Mouse (Mus musculus): ENCODE results near the gene Foxo3. TPM values are rescaled to one million over a fixed set of nuclear protein-coding genes. Genes with fewer than 3 reads are reported as not detected.

Foxo3 gene
- total and polyA plus RNA-seq, 3 experiments = 9.2 to 18.2 (median 12.6) TPM

DNA sequence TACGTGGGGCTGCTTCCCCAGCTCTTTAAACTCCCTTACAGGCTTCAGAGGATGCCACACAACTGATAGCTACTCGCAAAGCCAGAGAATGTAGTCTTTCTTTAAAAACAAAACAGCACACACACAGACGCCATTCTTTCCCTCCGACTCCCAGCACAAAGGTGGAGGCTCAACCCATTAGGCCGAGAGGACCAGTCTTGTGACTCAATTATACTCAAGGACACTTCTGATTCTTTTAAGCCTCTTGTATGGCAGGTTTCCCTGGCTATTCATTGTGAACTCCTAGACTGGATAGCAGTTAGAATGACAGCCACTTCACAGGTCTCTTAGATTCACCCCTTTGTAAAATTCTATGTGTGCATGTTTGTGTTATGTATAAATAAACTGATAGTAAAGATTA, 38.3 kb downstream of the Foxo3 start:
- H3K4me1 ChIP-seq (ENCODE audit: control insufficient read depth in 1 of 2, insufficient read depth in 2 of 2) = no peaks in the 10 kb centered on the region
- no peak overlapping the region for H3K4me2 ChIP-seq (ENCODE audit: insufficient read depth, low read depth, poor library complexity, severe bottlenecking)
- H3K79me2 ChIP-seq (replicated peaks; ENCODE audit: control insufficient read depth, extremely low read depth, insufficient read depth, poor library complexity, severe bottlenecking) = peaks cover 9% of the 10 kb centered on the region
- no peak for DNase-seq (ENCODE audit: extremely low read depth)
- peaks cover 0 to 48% of the 10 kb centered on the region in 2 experiments for H3K36me3 ChIP-seq (replicated peaks in 1 of 2; ENCODE audit: control insufficient read depth in 1 of 2, insufficient read depth in 1 of 2, low read length in 1 of 2)
- dilution Hi-C loops (cut with MboI; ENCODE audit: extremely low pct_ligation_motif_present, extremely low pct_unique_long_range_greater_than_20kb, low sequenced_read_pairs) (no loop called here), in situ Hi-C loops (cut with MboI; ENCODE audit: low pct_ligation_motif_present, low pct_unique_long_range_greater_than_20kb, low sequenced_read_pairs) (no loop called here)
- H3K4me3 ChIP-seq (replicated peaks in 1 of 3; ENCODE audit: low read depth in 2 of 3, low read length in 2 of 3, poor library complexity in 1 of 3) = no peak overlapping the region
- no peak for TF ChIP-seq POLR2A (IDR thresholded peaks at IDR 0.05; ENCODE audit: low read depth, low read length)
- no peak for TF ChIP-seq USF1 (IDR thresholded peaks at IDR 0.05; ENCODE audit: low read depth, low read length)
- no peak for TF ChIP-seq RAD21 (IDR thresholded peaks at IDR 0.05; ENCODE audit: low read depth, low read length)
- H3K9me3 ChIP-seq (replicated peaks; ENCODE audit: low read length) = no peaks in the 10 kb centered on the region
- H3K27me3 ChIP-seq (replicated peaks) = no peaks in the 10 kb centered on the region
- no peak overlapping the region for H3K27ac ChIP-seq (ENCODE audit: insufficient read depth, low read depth)
- no peak overlapping the region for H3K9ac ChIP-seq (ENCODE audit: insufficient read depth, low read depth)

DNA sequence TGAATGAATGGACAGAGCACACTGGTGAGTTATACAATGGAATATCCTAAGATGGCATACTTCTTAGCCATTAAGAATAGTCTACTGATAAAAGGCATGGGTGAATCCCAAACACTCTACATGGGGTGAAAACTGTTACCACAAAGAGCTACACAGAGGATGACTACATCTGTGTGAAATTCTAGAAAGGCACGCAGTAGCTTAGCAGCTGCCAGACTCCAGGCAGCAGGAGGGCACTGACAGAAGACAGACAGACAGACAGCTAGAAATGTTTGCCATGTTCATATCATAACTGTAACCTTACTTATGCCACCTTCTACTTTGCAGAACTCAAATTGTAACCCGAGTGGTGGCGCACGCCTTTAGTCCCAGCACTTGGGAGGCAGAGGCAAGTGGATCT, 39.0 kb downstream of the Foxo3 start:
- Histone ChIP-seq H3K27ac (ENCODE audit: insufficient read depth, low read depth) (no peak overlapping the region), H3K4me1 (ENCODE audit: control insufficient read depth in 1 of 2, insufficient read depth in 2 of 2) (no peaks in the 10 kb centered on the region), H3K4me2 (ENCODE audit: insufficient read depth, low read depth, poor library complexity, severe bottlenecking) (no peak overlapping the region), H3K27me3 (replicated peaks) (no peaks in the 10 kb centered on the region), H3K9ac (ENCODE audit: insufficient read depth, low read depth) (no peak overlapping the region), H3K4me3 (replicated peaks in 1 of 3; ENCODE audit: low read depth in 2 of 3, low read length in 2 of 3, poor library complexity in 1 of 3) (no peak overlapping the region), H3K36me3 (replicated peaks in 1 of 2; ENCODE audit: control insufficient read depth in 1 of 2, insufficient read depth in 1 of 2, low read length in 1 of 2) (peaks cover 0 to 44% of the 10 kb centered on the region in 2 experiments), H3K9me3 (replicated peaks; ENCODE audit: low read length) (no peaks in the 10 kb centered on the region), H3K79me2 (replicated peaks; ENCODE audit: control insufficient read depth, extremely low read depth, insufficient read depth, poor library complexity, severe bottlenecking) (peaks cover 11% of the 10 kb centered on the region)
- DNase-seq (ENCODE audit: extremely low read depth) = no peak
- in situ Hi-C loops (cut with MboI; ENCODE audit: low pct_ligation_motif_present, low pct_unique_long_range_greater_than_20kb, low sequenced_read_pairs) (no loop called here), dilution Hi-C loops (cut with MboI; ENCODE audit: extremely low pct_ligation_motif_present, extremely low pct_unique_long_range_greater_than_20kb, low sequenced_read_pairs) (no loop called here)
- TF ChIP-seq ELF1 (IDR thresholded peaks at IDR 0.05; ENCODE audit: low read depth, low read length) (no peak), HCFC1 (IDR thresholded peaks at IDR 0.05; ENCODE audit: low read depth, low read length) (no peak), MAX (IDR thresholded peaks at IDR 0.05; ENCODE audit: low read length) (no peak), EP300 (IDR thresholded peaks at IDR 0.05; ENCODE audit: low read length) (no peak), ZNF384 (IDR thresholded peaks at IDR 0.05; ENCODE audit: low read depth, low read length) (no peak), NRF1 (IDR thresholded peaks at IDR 0.05; ENCODE audit: low read depth, low read length) (no peak), CHD2 (IDR thresholded peaks at IDR 0.05; ENCODE audit: low read length) (no peak), TBP (conservative IDR thresholded peaks at IDR 0.05; ENCODE audit: low read depth, low read length) (no peak), UBTF (IDR thresholded peaks at IDR 0.05; ENCODE audit: low read depth, low read length) (no peak)

DNA sequence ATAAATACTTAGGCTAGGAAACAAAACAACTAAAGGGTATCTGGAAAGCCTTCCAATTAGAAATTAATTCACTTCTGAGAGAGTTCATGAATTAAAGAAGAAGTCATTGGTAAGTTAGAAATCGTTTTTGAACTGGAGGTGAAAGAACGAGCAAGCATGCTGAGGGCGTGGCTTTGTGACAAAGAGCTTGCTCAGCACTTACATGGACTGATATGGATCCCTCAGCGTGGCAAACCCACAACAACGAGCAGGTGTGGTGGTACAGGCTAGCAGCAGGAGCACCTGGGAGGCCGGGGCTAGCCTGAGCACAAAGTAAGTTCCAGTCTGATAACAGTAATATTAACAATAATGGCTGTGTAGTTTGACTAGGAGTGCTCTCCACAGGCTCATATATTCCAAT, 41.2 kb downstream of the Foxo3 start:
- in situ Hi-C loops (cut with MboI; ENCODE audit: low pct_ligation_motif_present, low pct_unique_long_range_greater_than_20kb, low sequenced_read_pairs) = no loop called here
- dilution Hi-C loops (cut with MboI; ENCODE audit: extremely low pct_ligation_motif_present, extremely low pct_unique_long_range_greater_than_20kb, low sequenced_read_pairs) = no loop called here
- TF ChIP-seq SMC3 (IDR thresholded peaks at IDR 0.05; ENCODE audit: low read depth, low read length) = no peak
- TF ChIP-seq ZNF384 (IDR thresholded peaks at IDR 0.05; ENCODE audit: low read depth, low read length) = no peak
- TF ChIP-seq ETS1 (conservative IDR thresholded peaks at IDR 0.05; ENCODE audit: low read depth, low read length) = no peak
- TF ChIP-seq CTCF (conservative IDR thresholded peaks at IDR 0.05 in 1 of 2, IDR thresholded peaks at IDR 0.05 in 1 of 2; ENCODE audit: low read depth in 2 of 2, low read length in 2 of 2) = no peak
- H3K79me2 ChIP-seq (replicated peaks; ENCODE audit: control insufficient read depth, extremely low read depth, insufficient read depth, poor library complexity, severe bottlenecking) = peaks cover 17% of the 10 kb centered on the region
- H3K4me2 ChIP-seq (ENCODE audit: insufficient read depth, low read depth, poor library complexity, severe bottlenecking) = no peak overlapping the region
- H3K36me3 ChIP-seq (replicated peaks in 1 of 2; ENCODE audit: control insufficient read depth in 1 of 2, insufficient read depth in 1 of 2, low read length in 1 of 2) = peaks cover 0 to 32% of the 10 kb centered on the region in 2 experiments
- H3K27ac ChIP-seq (ENCODE audit: insufficient read depth, low read depth) = no peak overlapping the region
- no peaks in the 10 kb centered on the region for H3K27me3 ChIP-seq (replicated peaks)
- no peak for DNase-seq (ENCODE audit: extremely low read depth)
- no peaks in the 10 kb centered on the region for H3K9me3 ChIP-seq (replicated peaks; ENCODE audit: low read length)
- no peak overlapping the region for H3K4me3 ChIP-seq (replicated peaks in 1 of 3; ENCODE audit: low read depth in 2 of 3, low read length in 2 of 3, poor library complexity in 1 of 3)
- no peak overlapping the region for H3K9ac ChIP-seq (ENCODE audit: insufficient read depth, low read depth)
- peaks cover 0 to 11% of the 10 kb centered on the region in 2 experiments; a peak in 2 of 4 replicates for H3K4me1 ChIP-seq (ENCODE audit: control insufficient read depth in 1 of 2, insufficient read depth in 2 of 2)
